Mouse (Mus musculus) c-Kit-negative CD71-positive TER-119-positive erythroid progenitor cells, embryonic 14.5 days (primary cell): ENCODE measurements around the gene Erf.
A peak's percentile ranks its signal among the peaks of the same experiment; 100 is the strongest.
"Not testable (repeated sequence)": the region's sequence is repeated elsewhere in the genome, so short reads cannot be mapped to it uniquely, and the experiment has no call there.

ENCODE experiments used
- DNase-seq: peaks from one replicate; pipeline ENCODE4 v3.0.0-alpha.2; 2013; ENCODE audit warnings: low read depth, low spot score

Gene Erf

GRCm38 (mm10) chr7:25267751-25268463 is 17.3 kb upstream of the Erf start:
- DNase-seq = peak; percentile 100

DNA sequence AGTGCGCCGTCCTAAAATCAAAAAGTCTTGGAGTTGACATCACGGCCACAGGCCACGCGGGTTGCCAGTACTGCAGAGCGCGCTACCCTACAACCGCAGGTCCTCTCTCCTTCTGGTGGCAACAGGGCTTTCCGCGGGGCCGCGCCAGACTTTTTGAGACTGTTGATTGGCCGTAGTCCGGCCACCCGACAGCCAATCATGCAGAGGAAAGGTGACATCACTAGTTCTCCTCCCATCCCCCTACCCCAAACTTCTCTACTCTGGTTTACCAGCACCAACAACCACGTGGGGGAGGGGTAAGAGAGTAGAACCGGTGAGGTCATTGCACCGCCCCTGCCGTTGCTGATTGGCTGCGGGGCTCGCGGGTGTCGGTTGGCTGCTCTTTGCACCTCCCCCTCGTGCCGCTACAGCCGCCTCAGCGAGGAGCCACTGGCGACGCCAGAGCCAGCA is 16.8 kb upstream of the Erf start, which contains the start of gene Cic:
Cic (plus strand) TSS at position 404 of the 450 bp plus-strand sequence.
- peak; percentile 94 for DNase-seq

- no peak for DNase-seq
Measured at GRCm38 (mm10) chr7:25266180-25266962, 15.8 kb upstream of the Erf start.

DNA sequence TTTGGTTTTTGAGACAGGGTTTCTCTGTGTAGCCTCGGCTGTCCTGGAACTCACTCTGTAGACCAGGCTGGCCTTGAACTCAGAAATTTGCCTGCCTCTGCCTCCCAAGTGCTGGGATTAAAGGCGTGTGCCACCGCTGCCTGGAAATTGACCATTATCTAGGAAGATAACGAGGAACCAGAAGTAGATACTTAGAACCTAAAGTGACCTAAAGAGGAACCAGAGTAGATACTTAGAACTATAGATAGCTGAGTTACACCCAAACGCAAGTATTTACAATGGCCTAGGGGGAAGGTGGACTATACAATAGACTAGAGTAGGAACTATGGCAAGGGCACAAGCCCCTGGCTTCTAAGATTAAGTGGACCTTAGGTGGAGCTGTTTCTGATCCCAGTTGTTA is 15.2 kb upstream of the Erf start:
- not testable (repeated sequence) for DNase-seq

GRCm38 (mm10) chr7:25263968-25264870 is 13.7 kb upstream of the Erf start:
- DNase-seq = no peak

- DNase-seq = no peak
Measured at GRCm38 (mm10) chr7:25261896-25262295, 11.3 kb upstream of the Erf start.

GRCm38 (mm10) chr7:25251822-25252221 is 1.3 kb upstream of the Erf start:
- no peak for DNase-seq

- DNase-seq = no peak
Measured at GRCm38 (mm10) chr7:25251071-25251791, 670 bp upstream of the Erf start.

DNA sequence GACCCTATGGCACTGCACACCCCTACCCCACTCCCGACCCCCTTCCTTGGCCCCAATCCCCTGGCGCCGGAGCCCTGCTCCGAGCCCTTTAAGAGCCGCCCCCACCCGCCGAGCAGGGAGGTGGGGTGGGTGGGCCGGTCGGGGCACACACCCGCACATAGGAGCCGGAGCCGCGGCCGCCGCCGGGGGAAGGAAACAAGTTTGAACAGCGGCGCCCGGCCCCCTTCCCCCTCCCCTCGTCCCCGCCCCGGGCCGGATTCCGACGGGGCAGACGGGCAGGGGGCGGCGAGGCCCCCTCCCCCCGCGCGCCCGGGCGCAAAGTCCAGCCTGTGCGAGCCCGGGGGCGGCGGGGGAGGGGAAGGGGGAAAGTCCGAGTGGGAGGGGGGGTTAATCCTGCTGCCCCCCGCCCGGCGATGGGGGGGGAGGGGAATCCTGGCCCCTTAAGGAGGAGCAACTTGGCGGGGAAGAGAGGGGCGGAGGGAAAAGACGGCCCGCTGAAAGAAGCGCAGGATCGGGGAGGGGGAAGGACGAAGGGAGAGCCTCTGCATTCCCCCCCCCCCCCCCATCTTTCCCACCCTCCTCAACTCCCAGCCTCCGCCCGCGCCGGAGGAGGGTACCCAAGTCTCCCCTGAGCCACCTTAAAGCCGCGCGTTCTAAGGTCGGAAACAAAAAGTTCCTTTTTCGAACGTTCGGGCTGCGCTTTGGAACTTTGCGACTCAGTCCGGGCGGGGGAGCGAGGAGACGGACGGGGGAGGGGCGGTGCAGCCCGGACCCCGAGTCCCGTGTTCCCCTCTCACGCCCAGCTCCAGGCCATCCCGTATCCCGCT is 1.0 kb downstream of the Erf start:
- DNase-seq = no peak

GRCm38 (mm10) chr7:25248846-25249313 is 1.7 kb downstream of the Erf start:
- no peak for DNase-seq

DNA sequence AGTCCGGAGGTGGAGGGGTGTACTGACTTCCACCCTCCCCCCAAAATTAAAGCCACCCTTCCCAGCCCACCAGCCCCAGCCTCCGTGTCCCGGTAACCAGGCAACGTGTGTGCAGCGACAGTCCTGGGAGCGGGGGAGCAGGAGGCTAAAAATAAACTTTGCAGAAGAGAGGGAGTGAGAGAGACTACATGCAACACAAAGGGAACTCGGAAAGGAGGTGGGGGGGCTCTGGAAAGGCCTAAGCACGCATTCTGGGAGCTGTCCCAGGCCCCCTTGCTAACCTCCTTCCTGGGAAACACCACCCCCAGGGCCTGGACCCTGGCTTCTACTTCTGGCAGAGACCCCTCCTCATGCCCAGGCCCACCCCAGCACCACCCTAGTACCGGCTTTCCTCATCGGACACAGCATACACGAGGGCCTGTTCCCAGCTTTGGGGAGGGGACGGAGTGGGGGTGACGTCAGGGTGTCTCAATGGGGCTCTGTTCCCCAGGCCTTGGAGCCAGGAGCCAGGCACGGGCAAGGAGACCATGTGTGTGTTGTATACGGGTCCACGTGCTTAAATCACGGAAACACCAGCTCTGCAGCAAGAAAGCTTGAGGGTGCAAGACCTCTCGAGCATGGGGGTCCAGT is 2.4 kb downstream of the Erf start:
- DNase-seq = no peak

GRCm38 (mm10) chr7:25247498-25247897 is 3.1 kb downstream of the Erf start:
- DNase-seq = no peak

- DNase-seq = no peak
Measured at GRCm38 (mm10) chr7:25246759-25247137, 3.8 kb downstream of the Erf start.

DNA sequence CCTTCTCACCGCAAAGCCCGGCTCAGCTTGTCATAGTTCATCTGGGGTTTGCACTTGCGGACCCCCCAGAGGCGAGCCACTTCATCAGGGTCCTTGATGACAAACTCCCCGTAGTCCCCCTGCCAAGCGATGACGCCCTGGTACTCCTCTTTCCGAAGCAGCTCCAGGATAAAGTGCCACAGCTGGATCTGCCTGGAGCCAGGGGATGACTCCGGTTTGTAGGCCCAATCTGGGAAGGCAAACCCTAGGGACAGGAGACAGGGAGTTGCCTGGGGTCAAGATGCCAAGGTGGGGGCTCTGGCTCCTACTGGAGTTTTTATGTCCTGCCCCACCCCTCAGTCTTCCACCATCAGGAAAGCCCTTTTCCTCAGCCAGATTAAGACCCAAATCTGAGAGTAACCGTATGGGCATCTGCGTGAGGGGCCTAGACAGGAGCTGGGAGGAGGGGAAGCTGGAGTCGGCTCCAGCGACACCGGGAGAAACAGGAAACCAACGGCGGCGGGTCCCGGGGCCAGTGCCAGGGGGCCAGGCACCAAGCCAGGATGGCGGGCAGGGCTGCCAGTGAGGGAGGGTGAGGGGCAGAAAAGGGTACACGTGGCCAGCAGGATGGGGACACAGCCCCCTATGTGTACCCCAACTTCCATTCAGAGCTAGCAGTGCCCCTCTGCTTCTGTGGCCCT is 4.3 kb downstream of the Erf start:
- DNase-seq = no peak

DNA sequence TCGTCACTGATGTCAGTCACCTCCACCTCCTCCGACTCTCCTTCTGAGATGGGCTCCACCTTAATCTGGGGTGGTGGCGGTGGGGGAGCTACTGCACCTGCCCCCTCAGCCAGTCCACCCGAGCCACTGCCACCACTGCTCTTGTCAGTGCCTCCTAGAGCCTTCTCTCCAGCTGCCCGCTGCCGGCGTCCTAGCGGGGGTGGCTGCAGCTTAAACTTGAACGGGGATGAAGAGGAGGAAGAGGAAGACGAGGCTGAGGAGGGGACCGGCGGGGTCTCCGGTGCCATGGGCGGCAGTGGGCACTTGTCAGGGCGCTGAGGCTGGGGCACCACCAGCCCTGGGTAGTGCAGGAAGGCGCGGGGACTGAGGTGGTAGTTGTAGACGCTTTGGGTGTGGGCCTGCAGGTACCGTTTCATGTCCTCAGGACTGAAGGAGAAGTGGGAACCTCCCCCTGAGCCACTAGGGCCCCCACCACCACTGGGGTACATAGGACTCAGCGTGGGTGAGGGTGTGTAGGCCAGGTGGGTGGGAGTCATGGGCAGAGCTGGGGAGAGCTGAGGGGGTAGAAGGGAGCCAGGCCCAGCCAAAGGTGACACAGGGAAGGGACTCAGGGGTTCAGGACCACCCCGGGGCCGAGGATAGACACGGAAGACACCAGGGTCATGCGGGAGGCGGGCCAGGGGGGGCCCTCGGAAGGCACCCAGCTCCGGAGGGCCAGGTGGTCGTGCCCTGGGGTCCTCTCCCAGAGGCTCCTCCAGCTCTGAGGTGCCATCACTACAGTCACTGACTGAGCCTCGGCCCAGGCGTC is 5.8 kb downstream of the Erf start:
- no peak for DNase-seq

DNA sequence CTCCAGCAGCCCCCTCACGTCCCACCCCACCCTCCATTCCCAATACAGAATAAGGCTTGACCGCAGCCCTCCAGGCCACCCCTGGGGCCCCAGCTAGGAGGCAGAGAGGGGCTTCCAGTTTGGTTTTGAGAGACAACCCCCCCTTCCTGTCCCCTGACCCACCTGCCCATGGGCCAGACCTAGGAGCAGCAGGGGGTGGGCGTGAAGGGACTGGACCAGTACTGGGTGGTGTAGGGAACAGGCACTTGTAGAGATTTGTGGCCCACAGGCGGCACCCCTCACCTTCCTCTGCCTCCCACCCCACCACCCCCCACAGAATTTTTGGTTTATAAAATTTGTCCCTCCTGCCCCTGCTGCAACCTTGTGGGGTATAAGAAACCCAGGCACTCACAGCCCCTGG is 7.2 kb downstream of the Erf start:
- no peak for DNase-seq

DNA sequence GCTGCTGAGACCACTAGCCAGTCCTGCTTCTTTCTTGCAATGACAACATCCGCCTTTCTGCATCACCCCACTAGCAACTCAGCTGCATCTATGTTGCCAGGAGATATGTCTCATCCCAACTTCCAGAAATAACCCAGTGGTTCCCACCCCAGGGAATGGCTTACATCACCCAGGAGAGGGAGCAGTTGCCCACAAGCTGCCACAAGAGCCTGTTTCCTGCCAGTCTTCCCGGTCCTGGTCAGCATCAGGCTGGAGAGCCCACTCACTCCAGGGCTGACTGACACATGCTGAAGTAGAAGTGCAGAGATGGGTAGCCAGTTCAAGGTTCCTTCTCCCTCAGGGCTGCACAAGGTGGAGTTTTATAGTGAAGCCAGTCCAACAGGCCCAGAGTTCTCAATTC is 9.5 kb downstream of the Erf start:
- DNase-seq = no peak

- DNase-seq = no peak
Measured at GRCm38 (mm10) chr7:25240631-25241030, 9.9 kb downstream of the Erf start.
